Mouse (Mus musculus): ENCODE measurements around the gene Ngb. TPM values are rescaled to one million over a fixed set of nuclear protein-coding genes. Genes with fewer than 3 reads are reported as not detected.

Gene Ngb
- total and polyA plus RNA-seq, 2 experiments from 2014 or later = not detected

DNA sequence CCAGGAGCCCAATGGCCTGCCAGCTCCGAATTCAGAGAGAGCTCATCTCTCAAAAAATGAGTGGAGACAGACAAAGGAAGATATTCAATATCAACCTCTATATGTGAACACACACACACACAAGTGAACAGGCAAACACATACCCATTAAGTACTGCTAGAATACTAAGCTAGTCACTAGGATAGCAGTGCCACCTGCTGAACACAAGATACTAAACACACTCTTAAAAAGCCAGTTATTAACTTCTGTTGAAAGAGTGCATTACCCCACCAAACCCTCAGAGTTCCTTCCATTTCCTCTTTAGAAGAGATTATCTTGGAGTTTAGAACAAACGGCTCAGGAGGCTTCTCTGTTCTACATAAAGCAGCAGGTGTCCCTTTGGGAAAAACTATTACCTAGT lies 39.8 kb upstream of the Ngb start:
- Histone ChIP-seq H3K4me2 (ENCODE audit: low read depth, low read length) (no peak overlapping the region), H3K27ac (ENCODE audit: low read depth) (no peak overlapping the region), H3K27me3 (ENCODE audit: control insufficient read depth, insufficient read depth, low read length) (no peaks in the 10 kb centered on the region), H3K36me3 (replicated peaks; ENCODE audit: control insufficient read depth, insufficient read depth, low read length) (peaks cover 9% of the 10 kb centered on the region), H3K9ac (replicated peaks; ENCODE audit: low read depth, low read length) (no peak overlapping the region), H3K9me3 (replicated peaks; ENCODE audit: control insufficient read depth, low read length) (no peaks in the 10 kb centered on the region), H3K4me1 (ENCODE audit: control insufficient read depth, insufficient read depth) (peaks cover 9% of the 10 kb centered on the region; the same call in 1 of the 2 replicates), H3K4me3 (ENCODE audit: low read depth, low read length) (no peak overlapping the region)
- 52% methylated on average over 2 of the region's 2 CpGs for WGBS
- no peak for TF ChIP-seq CTCF (IDR thresholded peaks at IDR 0.05; ENCODE audit: low read depth)
- no peak for TF ChIP-seq EP300 (IDR thresholded peaks at IDR 0.05; ENCODE audit: low read depth)
- ATAC-seq (ENCODE audit: insufficient read depth, low read depth) = no peak
- no peak for DNase-seq (ENCODE audit: low spot score)

GRCm38 (mm10) chr12:87138768-87139167 lies 36.4 kb upstream of the Ngb start:
- peaks cover 9% of the 10 kb centered on the region; the same call in 1 of the 2 replicates for H3K4me1 ChIP-seq (ENCODE audit: control insufficient read depth, insufficient read depth)

GRCm38 (mm10) chr12:87138342-87138701 lies 36.0 kb upstream of the Ngb start:
- H3K4me3 ChIP-seq (ENCODE audit: low read depth, low read length) = no peak overlapping the region
- WGBS = 83% methylated on average over 2 of the region's 2 CpGs
- DNase-seq (ENCODE audit: low spot score) (no peak), ATAC-seq (ENCODE audit: insufficient read depth, low read depth) (no peak)
- H3K27me3 ChIP-seq (ENCODE audit: control insufficient read depth, insufficient read depth, low read length) = no peaks in the 10 kb centered on the region
- no peak overlapping the region for H3K4me2 ChIP-seq (ENCODE audit: low read depth, low read length)
- no peak overlapping the region for H3K9ac ChIP-seq (replicated peaks; ENCODE audit: low read depth, low read length)
- H3K36me3 ChIP-seq (replicated peaks; ENCODE audit: control insufficient read depth, insufficient read depth, low read length) = peaks cover 22% of the 10 kb centered on the region
- no peak overlapping the region for H3K27ac ChIP-seq (ENCODE audit: low read depth)
- H3K4me1 ChIP-seq (ENCODE audit: control insufficient read depth, insufficient read depth) = peaks cover 9% of the 10 kb centered on the region; the same call in 1 of the 2 replicates
- H3K9me3 ChIP-seq (replicated peaks; ENCODE audit: control insufficient read depth, low read length) = no peaks in the 10 kb centered on the region
- no peak for TF ChIP-seq CTCF (IDR thresholded peaks at IDR 0.05; ENCODE audit: low read depth)
- no peak for TF ChIP-seq EP300 (IDR thresholded peaks at IDR 0.05; ENCODE audit: low read depth)

More at GRCm38 (mm10) chr12:87138768-87139167, 36.4 kb upstream of the Ngb start:
- H3K27me3 ChIP-seq (ENCODE audit: control insufficient read depth, insufficient read depth, low read length) = no peaks in the 10 kb centered on the region
- ATAC-seq (ENCODE audit: insufficient read depth, low read depth) (no peak), DNase-seq (ENCODE audit: low spot score) (no peak)
- no peak overlapping the region for H3K9ac ChIP-seq (replicated peaks; ENCODE audit: low read depth, low read length)
- H3K4me2 ChIP-seq (ENCODE audit: low read depth, low read length) = no peak overlapping the region
- H3K9me3 ChIP-seq (replicated peaks; ENCODE audit: control insufficient read depth, low read length) = no peaks in the 10 kb centered on the region
- H3K27ac ChIP-seq (ENCODE audit: low read depth) = no peak overlapping the region
- H3K4me3 ChIP-seq (ENCODE audit: low read depth, low read length) = no peak overlapping the region
- H3K36me3 ChIP-seq (replicated peaks; ENCODE audit: control insufficient read depth, insufficient read depth, low read length) = peaks cover 19% of the 10 kb centered on the region
- WGBS = 76% methylated on average over 2 of the region's 2 CpGs
- TF ChIP-seq CTCF (IDR thresholded peaks at IDR 0.05; ENCODE audit: low read depth) (no peak), EP300 (IDR thresholded peaks at IDR 0.05; ENCODE audit: low read depth) (no peak)

DNA sequence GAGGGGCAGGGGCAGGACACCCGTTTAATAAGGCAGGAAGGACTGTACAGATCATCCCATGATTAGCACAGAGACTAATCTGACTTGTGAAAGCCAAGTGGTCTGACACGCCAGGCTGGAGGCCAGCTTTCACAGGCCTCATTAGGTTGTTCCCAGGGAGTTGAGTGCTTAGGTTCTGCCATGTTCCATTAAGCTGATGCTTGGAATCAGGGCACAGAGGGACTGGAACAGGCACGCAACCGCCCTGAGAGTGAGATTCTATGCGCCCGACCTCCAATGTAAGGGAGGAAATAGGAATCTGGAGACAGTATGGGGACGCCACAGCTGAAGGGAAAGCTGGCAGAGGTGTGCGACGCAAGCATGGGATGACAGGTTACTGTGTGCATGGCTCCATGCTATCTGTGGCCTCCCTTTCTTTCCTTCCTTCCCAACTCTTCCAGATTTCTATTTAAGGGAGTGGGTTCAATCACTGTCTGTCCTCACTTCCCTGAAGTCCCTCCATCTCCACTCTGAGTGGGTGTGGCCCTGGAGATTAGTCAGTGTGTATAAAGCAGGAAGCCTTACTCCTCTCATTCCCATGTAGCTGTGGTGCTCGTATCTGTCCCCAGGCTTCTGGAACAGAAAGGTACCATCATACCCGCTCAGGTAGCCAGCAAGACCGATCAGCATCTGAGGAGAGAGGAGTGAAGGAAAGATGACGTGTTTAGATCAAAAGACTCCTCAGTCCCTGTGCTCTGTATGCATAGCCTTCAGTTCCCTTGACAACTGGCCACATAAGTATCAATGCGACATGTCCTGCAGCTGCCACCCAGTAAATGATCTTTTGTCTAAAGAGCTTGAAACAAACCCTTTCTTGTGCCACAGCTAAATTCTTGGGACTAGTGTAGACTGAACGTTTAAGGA lies 35.4 kb upstream of the Ngb start:
- Histone ChIP-seq H3K4me3 (ENCODE audit: low read depth, low read length) (no peak overlapping the region), H3K27ac (ENCODE audit: low read depth) (no peak overlapping the region), H3K27me3 (ENCODE audit: control insufficient read depth, insufficient read depth, low read length) (no peaks in the 10 kb centered on the region), H3K9ac (replicated peaks; ENCODE audit: low read depth, low read length) (no peak overlapping the region), H3K4me1 (ENCODE audit: control insufficient read depth, insufficient read depth) (peaks cover 9% of the 10 kb centered on the region; the same call in 1 of the 2 replicates), H3K4me2 (ENCODE audit: low read depth, low read length) (no peak overlapping the region), H3K9me3 (replicated peaks; ENCODE audit: control insufficient read depth, low read length) (no peaks in the 10 kb centered on the region), H3K36me3 (replicated peaks; ENCODE audit: control insufficient read depth, insufficient read depth, low read length) (peaks cover 26% of the 10 kb centered on the region)
- no peak for DNase-seq (ENCODE audit: low spot score)
- ATAC-seq (ENCODE audit: insufficient read depth, low read depth) = no peak
- 84% methylated on average over 15 of the region's 15 CpGs for WGBS
- no peak for TF ChIP-seq CTCF (IDR thresholded peaks at IDR 0.05; ENCODE audit: low read depth)
- no peak for TF ChIP-seq EP300 (IDR thresholded peaks at IDR 0.05; ENCODE audit: low read depth)

DNA sequence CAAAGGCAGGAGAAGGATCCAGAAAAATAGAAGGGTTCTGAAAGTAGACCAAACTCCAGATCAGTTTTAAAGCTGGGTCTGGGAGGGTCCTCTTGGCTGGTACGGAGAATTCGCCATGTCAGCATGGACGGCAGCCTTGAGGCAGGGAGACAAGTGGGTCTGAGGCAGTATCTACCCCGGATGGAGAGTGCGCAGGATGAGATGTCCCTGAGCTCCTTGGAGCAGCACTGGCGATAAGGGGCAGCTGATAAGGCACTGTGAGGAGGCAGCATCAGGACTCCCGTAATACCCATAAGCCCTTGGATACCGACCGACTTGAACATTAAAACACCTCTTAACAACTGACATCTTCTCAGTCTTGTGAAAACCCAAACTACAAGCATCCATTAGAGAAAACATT lies 30.4 kb upstream of the Ngb start:
- Histone ChIP-seq H3K36me3 (replicated peaks; ENCODE audit: control insufficient read depth, insufficient read depth, low read length) (peaks cover 34% of the 10 kb centered on the region), H3K27me3 (ENCODE audit: control insufficient read depth, insufficient read depth, low read length) (no peaks in the 10 kb centered on the region), H3K9me3 (replicated peaks; ENCODE audit: control insufficient read depth, low read length) (no peaks in the 10 kb centered on the region), H3K4me2 (ENCODE audit: low read depth, low read length) (no peak overlapping the region), H3K4me1 (ENCODE audit: control insufficient read depth, insufficient read depth) (no peaks in the 10 kb centered on the region), H3K4me3 (ENCODE audit: low read depth, low read length) (no peak overlapping the region), H3K27ac (ENCODE audit: low read depth) (no peak overlapping the region), H3K9ac (replicated peaks; ENCODE audit: low read depth, low read length) (no peak overlapping the region)
- DNase-seq (ENCODE audit: low spot score) = no peak
- ATAC-seq (ENCODE audit: insufficient read depth, low read depth) = no peak
- TF ChIP-seq CTCF (IDR thresholded peaks at IDR 0.05; ENCODE audit: low read depth) (no peak), EP300 (IDR thresholded peaks at IDR 0.05; ENCODE audit: low read depth) (no peak)
- WGBS = 62% methylated on average over 9 of the region's 9 CpGs
